Mouse (Mus musculus): ENCODE measurements around the gene Rnase4.

The Rnase4 gene

GRCm38 (mm10) chr14:51088970-51089673 lies 1.8 kb upstream of the Rnase4 start:
- peak; percentile 99 for DNase-seq

GRCm38 (mm10) chr14:51089674-51090076 lies 1.2 kb upstream of the Rnase4 start:
- DNase-seq: no peak

- peak; percentile 91 for DNase-seq
These were observed 648 bp upstream of the Rnase4 start for GRCm38 (mm10) chr14:51090077-51090781.

GRCm38 (mm10) chr14:51092073-51092620 lies 1.3 kb downstream of the Rnase4 start:
- DNase-seq: no peak

GRCm38 (mm10) chr14:51093496-51093895 lies 2.6 kb downstream of the Rnase4 start:
- peak; percentile 31 for DNase-seq

GRCm38 (mm10) chr14:51094096-51094875 lies 3.4 kb downstream of the Rnase4 start:
- DNase-seq: peak; percentile 65

GRCm38 (mm10) chr14:51094921-51095320 lies 4.0 kb downstream of the Rnase4 start:
- DNase-seq: no peak

- DNase-seq: peak; percentile 74
These were observed 5.1 kb downstream of the Rnase4 start for GRCm38 (mm10) chr14:51095736-51096524.

- peak; percentile 95 for DNase-seq
These were observed 7.4 kb downstream of the Rnase4 start for GRCm38 (mm10) chr14:51098300-51098699.

GRCm38 (mm10) chr14:51098921-51099320 lies 8.0 kb downstream of the Rnase4 start:
- DNase-seq: no peak

- DNase-seq: peak; percentile 22
These were observed 10.4 kb downstream of the Rnase4 start for GRCm38 (mm10) chr14:51101284-51101683.

GRCm38 (mm10) chr14:51103217-51103616 lies 12.3 kb downstream of the Rnase4 start:
- peak; percentile 84 for DNase-seq

- DNase-seq: no peak
These were observed 13.5 kb downstream of the Rnase4 start for GRCm38 (mm10) chr14:51104366-51104765.

GRCm38 (mm10) chr14:51106449-51106967 lies 15.6 kb downstream of the Rnase4 start:
- no peak for DNase-seq

- DNase-seq: no peak
These were observed 21.1 kb downstream of the Rnase4 start for GRCm38 (mm10) chr14:51111966-51112365.

GRCm38 (mm10) chr14:51113476-51113875 lies 22.6 kb downstream of the Rnase4 start:
- DNase-seq: no peak

GRCm38 (mm10) chr14:51113916-51114560 lies 23.2 kb downstream of the Rnase4 start, which contains the start of gene Eddm3b:
TSS of gene Eddm3b (plus strand) at chr14:51114426.
- no peak for DNase-seq

GRCm38 (mm10) chr14:51125684-51126083 lies 34.8 kb downstream of the Rnase4 start:
- DNase-seq: no peak

- no peak for DNase-seq
These were observed 36.9 kb downstream of the Rnase4 start for GRCm38 (mm10) chr14:51127648-51128258.

GRCm38 (mm10) chr14:51128775-51129623 lies 38.1 kb downstream of the Rnase4 start:
- DNase-seq: peak; percentile 43
